Comparison of ENCODE assay signal across 10 mouse cellular contexts in the genomic region with DNA sequence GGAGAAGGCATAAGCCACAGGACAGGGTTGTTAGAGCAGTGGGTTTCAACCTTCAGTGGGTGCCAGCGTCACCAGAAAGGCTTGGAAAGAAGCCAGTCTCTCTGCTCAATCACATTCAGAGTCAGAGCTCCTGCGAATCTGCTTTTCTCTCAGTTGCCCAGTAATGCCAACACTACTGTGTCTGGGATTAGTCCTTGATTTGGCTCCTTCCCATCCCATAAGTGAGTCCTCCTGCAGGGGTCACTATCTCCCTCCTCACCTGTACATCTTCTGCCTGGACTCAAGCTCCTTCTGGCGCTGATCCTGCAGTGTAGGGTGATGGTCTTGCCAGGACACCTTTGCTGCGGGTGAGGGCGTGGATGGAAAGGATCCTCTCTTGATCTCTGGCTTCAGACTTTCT. TPM values are rescaled to one million over a fixed set of nuclear protein-coding genes. Genes with fewer than 3 reads are reported as not detected.
DNase-seq lines count a peak whose midpoint lies in the region; ATAC-seq and TF ChIP-seq lines count a peak whose summit lies in the region.
"Had no signal": no experiment of that assay in that cellular context is flagged by ENCODE, and none has a peak within 500 bp of the region (broad histone marks: within the 10 kb centered on the region; RNA-seq: fewer than 3 reads in every experiment).

No protein-coding gene starts in this region.

- H3K9me3 ChIP-seq in midbrain, embryonic 13.5 days: no peaks in the 10 kb centered on the region
- H3K9me3 ChIP-seq: liver, embryonic 15.5 days had no signal

- TF ChIP-seq CTCF in left cerebral cortex, adult 2 months (IDR thresholded peaks at IDR 0.05): no peak; the same call in none of the 2 replicates

- no peak for DNase-seq in left cerebral cortex, adult 2 months (ENCODE audit: extremely low spot score in 1 of 2, low spot score in 2 of 2)
- no peak for DNase-seq in left cerebral cortex, adult 18-20 months (ENCODE audit: low spot score in 2 of 2)
- peak; percentile 65 for DNase-seq in cerebellum, adult 8-10 months
- peak; percentile 26 for DNase-seq in heart, postnatal 4 days
- DNase-seq in frontal cortex, postnatal 25 days (ENCODE audit: low spot score in 2 of 2): no peak
- no peak for DNase-seq in thymus, postnatal 36 days
- no peak for DNase-seq in right cerebral cortex, adult 18-20 months

- H3K4me3 ChIP-seq in left cerebral cortex, adult 2 months: peak overlapping the region; percentile 43
- H3K4me3 ChIP-seq in midbrain, embryonic 13.5 days (replicated peaks): peak overlapping the region; percentile 12
- H3K4me3 ChIP-seq: liver, embryonic 15.5 days had no signal

- no peaks in the 10 kb centered on the region for H3K36me3 ChIP-seq in midbrain, embryonic 13.5 days
- H3K36me3 ChIP-seq: liver, embryonic 15.5 days had no signal

- H3K4me2 ChIP-seq in midbrain, embryonic 13.5 days (replicated peaks): peak overlapping the region; percentile 49
- H3K4me2 ChIP-seq: liver, embryonic 15.5 days had no signal

- peak overlapping the region; percentile 29; the same call in 1 of the 2 replicates for H3K9ac ChIP-seq in midbrain, embryonic 13.5 days (replicated peaks)
- H3K9ac ChIP-seq: liver, embryonic 15.5 days had no signal

- H3K4me1 ChIP-seq in midbrain, embryonic 13.5 days (replicated peaks): peaks cover 10% of the 10 kb centered on the region; the same call in 1 of the 2 replicates
- H3K4me1 ChIP-seq: liver, embryonic 15.5 days had no signal

- intact Hi-C loops in left cerebral cortex, adult 2 months (cut with DNase I): no loop called here

- H3K27me3 ChIP-seq in midbrain, embryonic 13.5 days: peaks cover 33% of the 10 kb centered on the region

- ATAC-seq in midbrain, embryonic 13.5 days: no peak

- WGBS in midbrain, embryonic 13.5 days: 8% methylated on average over 5 of the region's 5 CpGs

- H3K27ac ChIP-seq in left cerebral cortex, adult 2 months: no peak overlapping the region
- no peak overlapping the region for H3K27ac ChIP-seq in midbrain, embryonic 13.5 days
- H3K27ac ChIP-seq: liver, embryonic 15.5 days had no signal

RNA-seq across cellular contexts. Expression of a gene that starts 0.9 kb away (rescaled TPM):
- 1 to 10 TPM; 6.1 to 6.4 TPM for total RNA-seq in left cerebral cortex, adult 2 months (2021)
- 10 to 100 TPM; 10.2 to 11.7 TPM for total RNA-seq in left cerebral cortex, adult 18-20 months (2021)
- 1 to 10 TPM; 3.8 to 5.0 TPM for total RNA-seq in heart, postnatal 4 days (2021)
- polyA plus RNA-seq in midbrain, embryonic 13.5 days (2015; fragmentation: Nextera tagmentation; extraction: Ambion mirVana): 0.06 and 0.07 TPM in 2 replicates
- total RNA-seq: adrenal gland, postnatal 36 days had no signal

RNA-seq across cellular contexts. Expression of a gene that starts 40.0 kb away (rescaled TPM):
- 1 to 10 TPM; 8.7 to 9.8 TPM for total RNA-seq in left cerebral cortex, adult 2 months (2021)
- 10 to 100 TPM in 1 of 2 experiments, 1 to 10 TPM in 1; 9.8 to 13.7 TPM for total RNA-seq in left cerebral cortex, adult 18-20 months (2021)
- not detected for total RNA-seq in heart, postnatal 4 days (2021)
- polyA plus RNA-seq in midbrain, embryonic 13.5 days (2015; fragmentation: Nextera tagmentation; extraction: Ambion mirVana): 0.13 TPM in 1 of 2 replicates, not detected in the other
- total RNA-seq: adrenal gland, postnatal 36 days had no signal
- polyA plus RNA-seq: liver, embryonic 15.5 days had no signal

RNA-seq across cellular contexts. Expression of a gene that starts 40.1 kb away (rescaled TPM):
- total RNA-seq in left cerebral cortex, adult 2 months (2021): 1 to 10 TPM; 1.0 to 1.3 TPM
- total RNA-seq in left cerebral cortex, adult 18-20 months (2021): 1 to 10 TPM; 1.2 TPM
- under 1 TPM; 0.09 to 0.12 TPM for total RNA-seq in heart, postnatal 4 days (2021)
- polyA plus RNA-seq in midbrain, embryonic 13.5 days (2015; fragmentation: Nextera tagmentation; extraction: Ambion mirVana): 0.32 and 0.42 TPM in 2 replicates
- total RNA-seq: adrenal gland, postnatal 36 days had no signal
- polyA plus RNA-seq: liver, embryonic 15.5 days had no signal

Comparison
In these comparisons a context has a peak if more than half of its experiments do, and no peak if none do; other contexts are left out.
1. DNase-seq: peak in cerebellum, adult 8-10 months (single experiment) and heart, postnatal 4 days (single experiment); none in left cerebral cortex, adult 2 months (0 of 2), left cerebral cortex, adult 18-20 months (0 of 2), frontal cortex, postnatal 25 days (0 of 2), thymus, postnatal 36 days (0 of 2) and right cerebral cortex, adult 18-20 months (single experiment).
2. RNA of a gene that starts 40.0 kb away (total RNA-seq): 9.8 to 13.7 TPM in left cerebral cortex, adult 18-20 months and 8.7 to 9.8 TPM in left cerebral cortex, adult 2 months; not detected in heart, postnatal 4 days; every median in the first group is over 4 times any median in the second.